Mouse (Mus musculus) liver, embryonic 14.5 days (tissue): ENCODE data around the gene Calhm2.

Experiments
- CTCF ChIP-seq: IDR thresholded peaks from 2 replicates; pipeline ENCODE4 v1.5.1; 2016; ENCODE audit warnings: antibody characterized with exemption, low read depth, control low read depth
- EP300 ChIP-seq: IDR thresholded peaks from 2 replicates; pipeline ENCODE4 v1.6.1; 2016; ENCODE audit warnings: antibody characterized with exemption, low read depth

GRCm38 (mm10) chr19:47179272-47179809, 41.2 kb upstream of the Calhm2 start:
- TF ChIP-seq CTCF: no peak
- no peak for TF ChIP-seq EP300
